Mouse (Mus musculus): Measurements from ENCODE around the gene Pla2g4e.

- TF ChIP-seq MAFK (IDR thresholded peaks at IDR 0.05; ENCODE audit: insufficient read depth, low read depth, low read length), result no peak
- TF ChIP-seq CHD2 (IDR thresholded peaks at IDR 0.05; ENCODE audit: low read depth, low read length), result no peak
These were observed 110.6 kb downstream of the Pla2g4e start for GRCm38 (mm10) chr2:120134453-120135075.
